Mouse (Mus musculus): ENCODE measurements at regions not wholly inside any gene's neighbourhood (a gene's known extent, or its start where the extent isn't known, plus 50 kb on each side); places are given as distances from the start of the nearest gene placed in this dataset.

GRCm38 (mm10) chr9:93131620-93132200 is 589.7 kb downstream of the Plod2 start:
- no peak for DNase-seq

DNA sequence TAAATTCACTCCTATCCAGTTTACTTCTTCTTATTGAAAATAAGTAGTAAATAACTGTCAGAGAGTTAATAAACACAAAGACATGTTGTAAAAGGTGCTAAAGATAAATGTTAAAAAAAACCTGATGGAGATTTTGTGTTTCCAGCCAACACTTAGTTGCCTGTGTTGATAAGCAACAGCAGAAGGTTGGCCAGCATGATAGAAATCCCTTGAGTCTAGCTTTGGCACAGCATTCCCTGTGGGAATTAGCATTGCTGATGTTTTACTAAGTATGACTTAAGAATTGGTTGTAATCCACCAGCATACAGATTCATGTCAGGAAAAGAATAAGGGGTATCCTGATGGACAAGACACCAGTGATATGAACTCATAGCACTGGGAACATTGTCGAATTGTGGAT is 594.3 kb downstream of the Plod2 start:
- DNase-seq, result no peak

DNA sequence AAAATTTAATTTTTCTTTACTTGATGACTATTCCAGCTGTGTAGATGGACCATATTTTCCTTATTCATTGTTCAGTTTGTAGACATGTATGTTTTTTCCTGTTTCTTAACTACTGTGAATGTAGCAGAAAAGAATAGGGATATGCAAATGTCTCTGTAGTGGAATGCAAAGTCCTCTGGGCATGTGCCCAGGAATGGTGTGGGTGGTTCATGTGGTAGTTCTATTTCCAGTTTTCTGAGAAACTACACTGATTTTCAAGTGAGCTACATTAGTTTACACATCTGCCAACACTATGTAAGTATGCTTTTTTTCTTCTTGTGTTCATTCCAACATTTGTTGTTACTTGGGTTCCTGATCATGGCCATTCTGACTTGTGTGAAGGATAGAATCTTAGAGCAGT is 628.0 kb downstream of the Plod2 start:
- DNase-seq, result no peak

DNA sequence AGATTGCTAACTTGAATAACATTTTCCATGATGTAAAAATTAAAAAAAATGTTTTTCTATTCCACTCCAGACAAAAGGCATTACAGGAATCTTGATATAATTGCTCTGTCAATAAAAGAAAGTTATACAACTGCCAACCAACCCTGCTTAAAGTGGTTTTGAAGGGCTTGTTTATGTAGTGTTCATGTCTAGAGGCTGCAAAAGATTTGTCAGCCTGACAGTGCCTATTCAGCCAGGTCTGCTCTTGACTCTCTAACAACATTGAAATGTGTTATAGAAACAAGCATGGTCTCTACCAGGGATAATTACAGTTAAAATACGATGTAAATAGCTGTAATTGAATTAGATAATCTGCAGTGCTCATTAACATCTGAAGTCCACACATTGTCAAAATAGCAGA is 644.6 kb downstream of the Plod2 start:
- DNase-seq, result no peak

DNA sequence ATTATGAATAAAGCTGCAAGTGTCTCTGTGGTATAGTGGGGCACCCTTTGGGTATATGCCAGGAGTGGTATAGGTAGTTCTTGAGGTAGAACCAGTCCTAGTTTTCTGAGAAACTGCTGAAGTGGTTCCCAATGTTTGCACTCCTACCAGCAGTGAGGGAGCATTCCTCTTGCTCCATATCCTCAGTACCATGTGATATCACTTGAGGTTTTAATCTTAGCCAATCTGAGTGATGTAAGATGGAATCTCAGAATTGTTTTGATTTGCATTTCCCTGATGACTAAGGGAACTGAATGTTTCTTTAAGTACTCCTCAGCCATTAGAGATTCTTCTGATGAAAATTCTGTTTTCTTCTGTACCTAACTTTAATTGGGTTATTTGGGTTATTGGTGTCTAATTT is 690.5 kb downstream of the Plod2 start:
- DNase-seq, result no peak

GRCm38 (mm10) chr9:93252146-93252545 is 710.1 kb downstream of the Plod2 start:
- DNase-seq, result no peak

DNA sequence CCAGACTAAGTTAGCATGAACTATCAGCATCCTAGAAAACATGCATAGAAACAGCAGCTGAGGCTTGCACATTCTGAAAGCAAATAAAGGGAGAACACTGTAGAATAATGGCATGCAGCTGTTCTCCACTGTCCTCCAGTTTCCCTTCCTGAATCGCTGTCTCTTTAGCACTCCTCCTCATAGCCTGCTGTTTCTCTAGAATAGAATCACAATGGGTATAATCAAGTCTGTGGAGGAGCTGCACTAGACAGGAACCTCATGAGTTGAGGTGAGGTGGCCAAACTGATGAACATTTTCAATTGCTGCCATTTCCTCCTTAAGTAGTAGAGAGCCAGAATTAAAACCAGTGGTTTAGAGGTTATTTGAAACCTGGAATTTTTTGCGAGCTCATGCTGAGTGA is 755.3 kb downstream of the Plod2 start:
- no peak for DNase-seq

- DNase-seq, result no peak
Measured at GRCm38 (mm10) chr9:93306753-93307152, 764.7 kb downstream of the Plod2 start.

DNA sequence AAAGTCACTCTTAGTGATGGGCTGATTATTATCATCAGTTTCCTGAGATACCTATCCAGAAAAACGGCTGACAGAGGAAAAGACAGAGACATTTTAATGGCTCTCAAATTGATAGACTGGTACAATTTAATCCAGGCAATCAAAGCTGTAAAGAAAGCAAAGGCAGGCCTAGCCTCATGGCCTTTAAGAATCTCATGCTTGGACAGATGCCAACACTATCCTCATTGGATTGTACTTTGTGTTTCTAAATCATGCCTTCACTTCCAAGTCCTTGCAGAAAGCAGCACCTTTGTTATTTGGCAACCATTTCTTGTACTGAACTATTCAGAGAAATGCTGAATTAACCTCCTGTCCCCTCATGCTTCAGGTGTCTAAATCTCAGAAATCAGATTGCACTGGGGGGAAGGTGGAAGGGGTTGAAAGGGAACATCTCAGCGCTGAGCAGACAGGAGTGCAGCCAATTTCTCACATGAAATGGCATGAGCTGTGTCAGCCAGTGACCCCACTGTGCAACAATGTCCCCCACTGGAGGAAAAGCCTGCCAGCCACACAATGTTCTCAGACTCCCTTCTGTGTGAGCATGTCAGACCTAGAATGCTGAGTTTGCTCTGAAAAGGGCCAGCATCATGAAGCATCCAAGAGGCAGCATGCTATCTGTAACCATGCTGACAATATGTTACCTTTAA is 787.1 kb downstream of the Plod2 start:
- no peak for DNase-seq

All from lung, postnatal 4 days (tissue).